Comparison of ENCODE assay signal across 8 mouse cellular contexts in the genomic region with DNA sequence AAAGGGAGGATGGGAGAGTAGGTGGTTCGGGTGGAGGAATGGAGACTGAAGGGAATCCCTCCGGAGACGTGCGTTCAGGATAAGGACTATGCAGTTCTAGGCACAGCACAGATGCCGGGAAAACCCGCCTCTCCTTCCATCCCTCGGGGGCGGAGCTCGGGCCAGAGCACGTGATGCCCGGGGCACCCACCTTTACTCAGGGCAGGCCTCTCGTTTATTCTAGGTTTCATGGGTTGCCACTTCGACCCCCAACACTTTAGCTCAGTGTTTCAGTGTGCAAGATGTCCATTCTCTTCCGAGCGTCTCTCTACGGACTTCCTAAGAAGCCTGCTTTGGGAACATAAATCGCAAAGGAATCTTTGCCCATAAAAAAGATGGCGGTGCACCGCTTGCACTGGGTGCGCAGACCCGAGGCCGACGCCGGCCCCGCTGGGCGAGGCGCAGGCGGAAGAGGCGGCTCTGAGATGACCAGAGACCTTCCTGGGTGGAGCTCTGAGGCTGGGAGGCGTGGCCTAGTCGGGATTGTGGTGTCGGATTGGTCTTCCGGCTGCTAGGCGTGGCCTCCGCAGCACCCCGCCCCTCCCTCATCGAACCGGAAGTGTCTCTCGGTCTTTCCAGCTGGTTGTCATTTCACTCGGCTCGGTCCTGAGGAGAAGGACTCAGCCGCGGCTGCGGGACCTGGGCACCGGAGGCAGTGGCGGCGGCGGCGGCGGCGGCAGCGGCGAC. TPM values are rescaled to one million over a fixed set of nuclear protein-coding genes. Genes with fewer than 3 reads are reported as not detected.
DNase-seq lines count a peak whose midpoint lies in the region; ATAC-seq and TF ChIP-seq lines count a peak whose summit lies in the region.

No protein-coding gene starts in this region.

- peak overlapping the region; percentile 86 for H3K4me2 ChIP-seq in forebrain, postnatal 0 days (ENCODE audit: low read depth)
- peak overlapping the region; percentile 87 for H3K4me2 ChIP-seq in lung, embryonic 15.5 days

- TF ChIP-seq CTCF in MEL (IDR thresholded peaks at IDR 0.05 in 2 of 3, conservative IDR thresholded peaks at IDR 0.05 in 1 of 3; ENCODE audit: control insufficient read depth in 1 of 3, insufficient read depth in 1 of 3, low read depth in 2 of 3, low read length in 3 of 3, poor library complexity in 1 of 3, severe bottlenecking in 1 of 3) = 0 out of 6 replicates have a peak, but pooled peaks of 1 of the 3 experiments have one; percentile 2
- no peak for TF ChIP-seq CTCF in cerebellum, adult 2 months (IDR thresholded peaks at IDR 0.05; ENCODE audit: borderline replicate concordance, insufficient read depth, low read depth, low read length)
- no peak for TF ChIP-seq CTCF in forebrain, postnatal 0 days (IDR thresholded peaks at IDR 0.05; ENCODE audit: low read depth)

- peak overlapping the region; percentile 83 to 92 for H3K4me3 ChIP-seq in MEL (ENCODE audit: control insufficient read depth in 1 of 2, insufficient read depth in 1 of 2, low read depth in 2 of 2, low read length in 2 of 2)
- peak overlapping the region; percentile 79 for H3K4me3 ChIP-seq in cerebellum, adult 2 months (replicated peaks; ENCODE audit: insufficient read depth, low read depth, low read length)
- peak overlapping the region; percentile 97 for H3K4me3 ChIP-seq in forebrain, postnatal 0 days (ENCODE audit: low read depth, low read length)
- H3K4me3 ChIP-seq in lung, embryonic 15.5 days = peak overlapping the region; percentile 79

- no peak; a peak in 2 of 4 replicates for TF ChIP-seq EP300 in MEL (IDR thresholded peaks at IDR 0.05; ENCODE audit: low read depth in 1 of 2, low read length in 2 of 2)

- peaks cover 0 to 21% of the 10 kb centered on the region in 2 experiments; a peak in 2 of 4 replicates for H3K36me3 ChIP-seq in MEL (ENCODE audit: control insufficient read depth in 1 of 2, insufficient read depth in 2 of 2, low read length in 2 of 2)
- no peaks in the 10 kb centered on the region for H3K36me3 ChIP-seq in forebrain, postnatal 0 days (ENCODE audit: insufficient read depth)
- no peaks in the 10 kb centered on the region for H3K36me3 ChIP-seq in lung, embryonic 15.5 days

- ATAC-seq in forebrain, postnatal 0 days = peak; percentile 99
- peak; percentile 100 for ATAC-seq in lung, embryonic 15.5 days (ENCODE audit: borderline replicate concordance, extremely low read depth, low FRiP score, low TSS enrichment)

- DNase-seq in MEL (ENCODE audit: low read depth, low spot score) = peak; percentile 99
- DNase-seq in cerebellum, adult 2 months = peak; percentile 99 to 100
- peak; percentile 99 for DNase-seq in forebrain, postnatal 0 days
- peak; percentile 99 for DNase-seq in heart, postnatal 4 days
- DNase-seq in layer of hippocampus, adult 8-10 months (ENCODE audit: low spot score in 2 of 2) = peak; percentile 99
- peak; percentile 99 for DNase-seq in ovary, adult 18-20 months (ENCODE audit: low spot score)
- peak; percentile 100 for DNase-seq in thymus, postnatal 0 days (ENCODE audit: low spot score)

- H3K27ac ChIP-seq in MEL (ENCODE audit: control insufficient read depth, low read depth, low read length) = peak overlapping the region; percentile 82
- H3K27ac ChIP-seq in cerebellum, adult 2 months (ENCODE audit: insufficient read depth, low read length) = peak overlapping the region; percentile 80
- peak overlapping the region; percentile 98 for H3K27ac ChIP-seq in forebrain, postnatal 0 days (ENCODE audit: low read depth, low read length)
- H3K27ac ChIP-seq in lung, embryonic 15.5 days = peak overlapping the region; percentile 71

- no peak for TF ChIP-seq RAD21 in MEL (IDR thresholded peaks at IDR 0.05; ENCODE audit: low read depth, low read length)

- WGBS in cerebellum, adult 2 months = under 1% methylated on average over 53 of the region's 53 CpGs
- WGBS in forebrain, postnatal 0 days = 1% methylated on average over 53 of the region's 53 CpGs
- WGBS in lung, embryonic 15.5 days = 0% methylated on average over 49 of the region's 53 CpGs

- peaks cover 12% of the 10 kb centered on the region for H3K79me2 ChIP-seq in MEL (ENCODE audit: control insufficient read depth, insufficient read depth, low read length, poor library complexity)

- H3K4me1 ChIP-seq in MEL (ENCODE audit: control insufficient read depth in 1 of 2, insufficient read depth in 2 of 2, low read length in 2 of 2) = peaks cover 13% of the 10 kb centered on the region in 2 experiments
- no peaks in the 10 kb centered on the region for H3K4me1 ChIP-seq in cerebellum, adult 2 months (ENCODE audit: control insufficient read depth, insufficient read depth, low read length)
- peaks cover 6% of the 10 kb centered on the region; the same call in 1 of the 2 replicates for H3K4me1 ChIP-seq in forebrain, postnatal 0 days (ENCODE audit: insufficient read depth)
- H3K4me1 ChIP-seq in lung, embryonic 15.5 days = peaks cover 24% of the 10 kb centered on the region

- H3K9ac ChIP-seq in MEL (ENCODE audit: control insufficient read depth, low read depth, low read length, poor library complexity, severe bottlenecking) = peak overlapping the region; percentile 86
- peak overlapping the region; percentile 85 for H3K9ac ChIP-seq in forebrain, postnatal 0 days
- peak overlapping the region; percentile 77 for H3K9ac ChIP-seq in lung, embryonic 15.5 days

- H3K9me3 ChIP-seq in MEL (replicated peaks; ENCODE audit: insufficient read depth, low read length) = no peaks in the 10 kb centered on the region
- H3K9me3 ChIP-seq in forebrain, postnatal 0 days (ENCODE audit: low read length) = no peaks in the 10 kb centered on the region
- no peaks in the 10 kb centered on the region for H3K9me3 ChIP-seq in lung, embryonic 15.5 days

- TF ChIP-seq POLR2A in MEL (IDR thresholded peaks at IDR 0.05; ENCODE audit: control insufficient read depth in 1 of 2, insufficient read depth in 1 of 2, low read depth in 1 of 2, low read length in 2 of 2, poor library complexity in 1 of 2) = peak; percentile 79 to 87; a peak in 3 of 4 replicates
- TF ChIP-seq POLR2A in cerebellum, adult 2 months (IDR thresholded peaks at IDR 0.05; ENCODE audit: borderline replicate concordance, insufficient read depth, low read length) = peak; percentile 97

- no peaks in the 10 kb centered on the region for H3K27me3 ChIP-seq in MEL (ENCODE audit: control insufficient read depth in 1 of 2, insufficient read depth in 2 of 2, low read length in 2 of 2)
- H3K27me3 ChIP-seq in cerebellum, adult 2 months (ENCODE audit: control insufficient read depth, insufficient read depth, low read length) = no peaks in the 10 kb centered on the region
- H3K27me3 ChIP-seq in forebrain, postnatal 0 days (ENCODE audit: insufficient read depth, low read length) = no peaks in the 10 kb centered on the region
- H3K27me3 ChIP-seq in lung, embryonic 15.5 days = no peaks in the 10 kb centered on the region; the same call in 1 of the 2 replicates

TF ChIP-seq in MEL, 35 proteins besides CTCF, POLR2A, EP300 and RAD21 (continues in another document):
- TF ChIP-seq BHLHE40 (IDR thresholded peaks at IDR 0.05; ENCODE audit: borderline replicate concordance, low read depth, low read length) = peak; percentile 81
- TF ChIP-seq SIN3A (IDR thresholded peaks at IDR 0.05; ENCODE audit: low read length) = peak; percentile 100
- peak; percentile 96 for TF ChIP-seq HCFC1 (IDR thresholded peaks at IDR 0.05; ENCODE audit: low read depth, low read length)
- 0 out of 2 replicates have a peak, but pooled peaks have one; percentile 76 for TF ChIP-seq UBTF (IDR thresholded peaks at IDR 0.05; ENCODE audit: borderline replicate concordance, insufficient read depth, low read depth, low read length)
- peak; percentile 55 for TF ChIP-seq TBP (IDR thresholded peaks at IDR 0.05; ENCODE audit: low read depth, low read length)
- TF ChIP-seq MAX (IDR thresholded peaks at IDR 0.05; ENCODE audit: low read length) = peak; percentile 93
- no peak for TF ChIP-seq JUND (IDR thresholded peaks at IDR 0.05; ENCODE audit: low read depth, low read length)
- peak; percentile 63; the same call in 1 of the 2 replicates for TF ChIP-seq POLR2AphosphoS2 (IDR thresholded peaks at IDR 0.05; ENCODE audit: low read length)
- peak; percentile 81 for TF ChIP-seq MXI1 (IDR thresholded peaks at IDR 0.05; ENCODE audit: low read depth, low read length)
- no peak for TF ChIP-seq MEF2A (IDR thresholded peaks at IDR 0.05; ENCODE audit: extremely low read depth, insufficient replicate concordance, low read depth, low read length, poor library complexity, severe bottlenecking)
- peak; percentile 78 for TF ChIP-seq NRF1 (IDR thresholded peaks at IDR 0.05; ENCODE audit: insufficient read depth, low read depth, low read length, poor library complexity, severe bottlenecking)
- peak; percentile 83 for TF ChIP-seq E2F4 (IDR thresholded peaks at IDR 0.05; ENCODE audit: borderline replicate concordance, low read depth, low read length)
- peak; percentile 95 for TF ChIP-seq MYC (IDR thresholded peaks at IDR 0.05; ENCODE audit: low read depth, low read length)
- TF ChIP-seq TCF12 (IDR thresholded peaks at IDR 0.05; ENCODE audit: low read depth, low read length) = peak; percentile 69
- TF ChIP-seq ZNF384 (IDR thresholded peaks at IDR 0.05; ENCODE audit: low read depth, low read length) = 0 out of 2 replicates have a peak, but pooled peaks have one; percentile 5
- peak; percentile 73; the same call in 1 of the 2 replicates for TF ChIP-seq KAT2A (conservative IDR thresholded peaks at IDR 0.05; ENCODE audit: low read depth, low read length)
- peak; percentile 92 for TF ChIP-seq ELF1 (IDR thresholded peaks at IDR 0.05; ENCODE audit: low read depth, low read length)
- peak; percentile 46; the same call in 1 of the 2 replicates for TF ChIP-seq MAZ (IDR thresholded peaks at IDR 0.05; ENCODE audit: low read depth, low read length)
- peak; percentile 68 for TF ChIP-seq NELFE (IDR thresholded peaks at IDR 0.05; ENCODE audit: low read depth, low read length)
- TF ChIP-seq ETS1 (IDR thresholded peaks at IDR 0.05; ENCODE audit: low read depth, low read length) = peak; percentile 79
- no peak for TF ChIP-seq ZKSCAN1 (IDR thresholded peaks at IDR 0.05; ENCODE audit: low read depth, low read length)

RNA-seq across cellular contexts. Expression of a gene that starts 1.6 kb away (rescaled TPM):
- 3.4 and 3.8 TPM in 2 replicates for total RNA-seq in MEL (2012; rRNA removed)
- 1 to 10 TPM in 1 of 2 experiments, not detected in 1; 4.9 TPM for polyA plus RNA-seq in MEL (2012; ENCODE audit: insufficient read depth in 1 of 2, insufficient read length in 2 of 2, low read depth in 1 of 2, low replicate concordance in 2 of 2, missing spikeins in 1 of 2)
- 58.0 and 69.3 TPM in 2 replicates for polyA plus RNA-seq in cerebellum, adult 2 months (2012; rRNA removed)
- total RNA-seq in forebrain, postnatal 0 days (2014; rRNA removed) = 70.4 and 102 TPM in 2 replicates
- polyA plus RNA-seq in forebrain, postnatal 0 days (2015; fragmentation: Nextera tagmentation; extraction: Ambion mirVana) = 10.0 and 14.2 TPM in 2 replicates
- total RNA-seq in heart, postnatal 4 days (2021) = 10 to 100 TPM; 63.1 to 71.0 TPM
- 100 to 1,000 TPM; 129 to 159 (median 149) TPM for total RNA-seq in layer of hippocampus, adult 8-10 months (2022)
- 2.9 and 3.3 TPM in 2 replicates for polyA plus RNA-seq in lung, embryonic 15.5 days (2015; fragmentation: Nextera tagmentation; extraction: Ambion mirVana)
- 3.8 and 4.9 TPM in 2 replicates for polyA plus RNA-seq in thymus, postnatal 0 days (2015; fragmentation: Nextera tagmentation; extraction: Ambion mirVana)

Comparison
In these comparisons a context has a peak if more than half of its experiments do, and no peak if none do; other contexts are left out.
1. Peak in every context shown above with its lines: DNase-seq, ATAC-seq, H3K4me3 ChIP-seq and H3K27ac ChIP-seq.